Mouse (Mus musculus): ENCODE data around the gene Zdhhc24. TPM values are rescaled to one million over a fixed set of nuclear protein-coding genes. Genes with fewer than 3 reads are reported as not detected.
"Not testable (repeated sequence)": the region's sequence is repeated elsewhere in the genome, so short reads cannot be mapped to it uniquely, and the experiment has no call there.

The Zdhhc24 gene
- polyA plus RNA-seq, 1 experiment, result 41.3 TPM

DNA sequence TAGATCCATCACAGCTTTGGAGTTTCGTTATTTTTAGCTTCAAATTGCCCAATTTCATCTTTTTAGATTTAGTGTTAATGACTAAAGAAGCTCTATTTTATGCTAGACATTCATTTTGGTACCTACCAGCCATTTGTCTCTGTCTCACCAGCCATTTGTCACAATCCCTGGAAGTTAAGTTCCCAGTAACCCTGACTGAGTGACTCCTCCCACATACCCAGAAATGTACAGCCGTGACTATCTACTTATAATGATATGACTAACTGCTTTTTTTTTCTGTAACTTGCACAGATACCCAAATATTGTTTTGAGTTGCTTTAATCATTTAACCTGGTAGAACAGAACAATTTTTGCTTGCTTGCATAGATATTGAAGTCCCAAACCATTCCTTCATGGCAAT, 32.6 kb upstream of the Zdhhc24 start:
- no peak for TF ChIP-seq POLR2A (IDR thresholded peaks at IDR 0.05; ENCODE audit: extremely low read depth, insufficient read depth, low read length)
- no peaks in the 10 kb centered on the region for H3K4me1 ChIP-seq (ENCODE audit: control insufficient read depth, insufficient read depth, low read length)
- no peak overlapping the region for H3K27ac ChIP-seq (ENCODE audit: insufficient read depth, low read length)
- H3K4me3 ChIP-seq (ENCODE audit: insufficient read depth, low read length), result no peak overlapping the region

DNA sequence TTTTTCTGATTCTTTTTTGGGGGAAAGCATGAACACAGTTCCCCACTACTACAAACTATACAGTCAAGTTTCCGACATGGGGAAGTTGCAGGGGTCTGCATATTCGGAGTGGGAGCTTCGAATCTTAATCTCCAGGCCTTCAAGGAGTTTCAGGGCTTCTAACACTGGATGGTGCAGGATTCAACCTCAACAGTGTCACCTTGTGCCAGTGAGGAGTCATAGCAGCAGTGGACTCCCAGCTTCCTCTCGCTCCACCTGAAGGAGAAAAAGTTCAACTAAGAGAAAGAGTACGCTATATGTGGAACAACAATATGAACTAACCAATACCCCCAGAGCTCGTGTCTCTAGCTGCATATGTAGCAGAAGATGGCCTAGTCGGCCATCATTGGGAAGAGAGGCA, 31.0 kb upstream of the Zdhhc24 start:
- Histone ChIP-seq H3K4me3 (ENCODE audit: insufficient read depth, low read length) (no peak overlapping the region), H3K4me1 (ENCODE audit: control insufficient read depth, insufficient read depth, low read length) (no peaks in the 10 kb centered on the region), H3K27ac (ENCODE audit: insufficient read depth, low read length) (no peak overlapping the region)
- TF ChIP-seq POLR2A (IDR thresholded peaks at IDR 0.05; ENCODE audit: extremely low read depth, insufficient read depth, low read length) (no peak), CTCF (IDR thresholded peaks at IDR 0.05; ENCODE audit: extremely low read depth, insufficient read depth, low read length) (peak; percentile 72)

DNA sequence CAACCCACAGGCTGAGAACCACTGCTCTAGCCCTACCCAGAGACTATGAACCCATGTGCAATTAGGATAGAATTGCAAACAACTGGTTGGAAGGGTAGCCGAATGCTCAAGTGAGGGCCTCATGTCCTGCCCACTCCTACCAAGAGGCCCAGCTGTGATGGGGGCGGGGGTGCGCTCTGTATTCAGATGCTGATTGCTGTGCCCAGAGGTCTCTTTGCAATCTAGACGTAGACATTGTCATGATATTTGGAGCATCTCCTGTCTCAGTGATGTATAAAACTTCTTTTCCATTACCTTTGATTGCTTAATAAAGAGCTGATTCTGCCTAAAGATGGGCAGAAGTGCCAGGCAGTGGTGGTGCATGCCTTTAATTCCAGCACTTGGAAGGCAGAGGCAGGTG, 28.7 kb upstream of the Zdhhc24 start:
- H3K4me1 ChIP-seq (ENCODE audit: control insufficient read depth, insufficient read depth, low read length), result peaks cover 2% of the 10 kb centered on the region; the same call in 1 of the 2 replicates
- H3K27ac ChIP-seq (ENCODE audit: insufficient read depth, low read length), result no peak overlapping the region
- TF ChIP-seq POLR2A (IDR thresholded peaks at IDR 0.05; ENCODE audit: extremely low read depth, insufficient read depth, low read length) (no peak), CTCF (IDR thresholded peaks at IDR 0.05; ENCODE audit: extremely low read depth, insufficient read depth, low read length) (no peak)
- no peak overlapping the region for H3K4me3 ChIP-seq (ENCODE audit: insufficient read depth, low read length)

DNA sequence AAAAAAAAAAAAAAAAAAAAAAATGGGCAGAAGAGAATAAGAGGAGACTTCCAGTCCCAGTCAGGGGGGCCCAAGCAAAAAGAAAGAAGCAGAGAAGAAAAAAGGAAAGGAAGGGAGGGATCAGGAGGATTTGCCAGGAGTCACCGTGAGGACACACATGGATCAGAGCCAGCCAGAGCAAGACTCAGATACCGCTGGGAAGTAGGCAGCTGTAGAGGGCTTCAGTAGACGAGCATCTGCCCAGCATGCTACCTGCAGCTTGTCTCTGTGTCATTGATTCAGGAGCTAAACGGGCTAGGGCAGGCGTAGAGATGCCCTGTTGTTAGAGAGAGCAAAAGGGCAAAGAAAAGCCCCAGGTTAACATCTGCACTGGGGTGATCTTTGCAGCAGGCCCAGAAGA, 28.2 kb upstream of the Zdhhc24 start:
- no peak overlapping the region for H3K27ac ChIP-seq (ENCODE audit: insufficient read depth, low read length)
- TF ChIP-seq CTCF (IDR thresholded peaks at IDR 0.05; ENCODE audit: extremely low read depth, insufficient read depth, low read length), result no peak
- TF ChIP-seq POLR2A (IDR thresholded peaks at IDR 0.05; ENCODE audit: extremely low read depth, insufficient read depth, low read length), result no peak
- H3K4me1 ChIP-seq (ENCODE audit: control insufficient read depth, insufficient read depth, low read length), result peaks cover 2% of the 10 kb centered on the region; the same call in 1 of the 2 replicates
- H3K4me3 ChIP-seq (ENCODE audit: insufficient read depth, low read length), result no peak overlapping the region

DNA sequence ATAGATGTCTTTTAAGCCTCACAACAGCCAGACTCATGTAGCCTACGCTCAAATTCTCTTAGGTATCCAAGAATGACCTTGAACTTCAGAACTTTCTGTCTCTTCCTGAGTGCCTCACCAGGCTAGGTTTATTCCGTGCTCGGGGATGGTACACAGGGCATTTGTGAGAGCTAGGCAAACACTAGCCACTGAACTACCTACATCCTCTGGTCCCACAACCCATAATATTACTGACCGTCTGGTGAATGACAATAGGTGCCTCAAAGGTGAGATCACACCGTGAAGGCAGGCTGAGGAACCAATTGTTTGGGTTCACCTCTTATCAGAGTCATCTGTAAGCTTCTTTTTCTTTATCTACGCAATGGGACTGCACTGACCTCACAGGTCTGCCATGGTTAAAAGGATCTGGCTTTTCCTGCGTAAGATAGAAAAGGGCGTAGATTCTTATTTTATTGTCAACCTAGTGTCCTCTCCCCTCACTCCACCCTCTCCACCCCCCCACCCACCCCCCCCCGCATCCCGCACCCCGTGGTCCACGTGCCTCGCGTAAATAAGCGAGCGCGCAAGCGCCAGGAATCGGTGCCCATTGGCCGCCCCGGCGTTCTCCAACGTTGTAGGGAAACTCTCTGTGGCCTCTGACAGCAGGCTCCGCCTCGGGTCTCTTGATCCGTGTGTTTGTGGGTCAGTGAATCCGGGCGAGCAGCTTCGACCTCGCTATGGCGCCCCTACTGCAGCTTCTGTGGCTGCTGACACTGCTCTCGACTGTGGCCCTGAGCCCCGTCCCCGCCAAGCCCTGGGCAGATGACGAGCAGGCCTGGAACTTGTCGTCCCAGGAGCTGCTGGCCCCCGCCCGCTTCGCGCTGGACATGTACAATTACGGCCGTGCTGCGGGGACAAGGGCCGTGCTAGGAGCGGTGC, 23.7 kb upstream of the Zdhhc24 start, which contains the start of gene Ctsf:
Ctsf (plus strand) TSS at position 579 of the 918 bp plus-strand sequence.
- TF ChIP-seq CTCF (IDR thresholded peaks at IDR 0.05; ENCODE audit: extremely low read depth, insufficient read depth, low read length) (no peak), POLR2A (IDR thresholded peaks at IDR 0.05; ENCODE audit: extremely low read depth, insufficient read depth, low read length) (peak; percentile 79)
- H3K27ac ChIP-seq (ENCODE audit: insufficient read depth, low read length), result peak within 1 kb of the TSS; percentile 62; the same call in 1 of the 2 replicates
- H3K4me3 ChIP-seq (ENCODE audit: insufficient read depth, low read length), result peak within 1 kb of the TSS; percentile 78
- H3K4me1 ChIP-seq (ENCODE audit: control insufficient read depth, insufficient read depth, low read length), result peaks cover 6% of the 10 kb centered on the region; the same call in 1 of the 2 replicates

DNA sequence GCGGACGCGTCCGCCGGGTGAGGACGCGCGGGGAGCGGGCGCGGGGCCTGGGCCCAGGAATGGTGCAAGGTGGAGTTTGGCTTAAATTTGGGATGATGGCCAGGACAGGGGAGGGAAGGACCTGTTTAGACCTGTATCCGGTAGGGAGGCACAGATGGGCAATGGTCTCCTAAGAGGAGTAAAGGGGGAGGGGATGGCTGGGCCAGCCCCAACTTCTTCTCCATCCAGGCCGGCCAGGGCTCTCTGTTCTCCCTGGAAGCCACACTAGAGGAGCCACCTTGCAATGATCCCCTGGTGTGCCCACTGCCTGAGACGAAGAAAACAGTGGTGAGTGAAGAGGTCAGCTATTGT, 23.0 kb upstream of the Zdhhc24 start:
- Histone ChIP-seq H3K4me3 (ENCODE audit: insufficient read depth, low read length) (peak overlapping the region; percentile 78), H3K4me1 (ENCODE audit: control insufficient read depth, insufficient read depth, low read length) (peaks cover 6% of the 10 kb centered on the region; the same call in 1 of the 2 replicates), H3K27ac (ENCODE audit: insufficient read depth, low read length) (peak overlapping the region; percentile 62; the same call in 1 of the 2 replicates)
- TF ChIP-seq POLR2A (IDR thresholded peaks at IDR 0.05; ENCODE audit: extremely low read depth, insufficient read depth, low read length) (no peak), CTCF (IDR thresholded peaks at IDR 0.05; ENCODE audit: extremely low read depth, insufficient read depth, low read length) (no peak)

DNA sequence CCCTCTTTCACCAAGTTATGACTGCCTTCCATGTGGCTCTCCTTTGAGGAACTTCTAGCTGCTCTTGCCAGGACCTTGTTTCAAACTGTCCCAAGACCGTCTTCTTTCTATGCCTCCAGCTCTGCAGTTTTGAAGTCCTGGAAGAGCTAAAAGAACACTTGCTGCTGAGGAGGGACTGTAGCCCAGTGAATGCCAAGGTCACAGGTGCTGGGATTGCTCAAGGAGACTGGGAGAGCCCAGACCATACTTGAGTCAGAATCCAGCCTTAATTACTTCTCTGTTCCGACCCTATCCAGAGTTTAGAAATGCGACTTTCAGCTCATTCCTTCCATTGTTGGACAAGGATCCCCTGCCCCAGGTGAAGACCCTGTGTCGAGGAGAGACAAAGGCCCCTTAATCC, 22.5 kb upstream of the Zdhhc24 start:
- TF ChIP-seq POLR2A (IDR thresholded peaks at IDR 0.05; ENCODE audit: extremely low read depth, insufficient read depth, low read length), result no peak
- TF ChIP-seq CTCF (IDR thresholded peaks at IDR 0.05; ENCODE audit: extremely low read depth, insufficient read depth, low read length), result no peak
- no peak overlapping the region for H3K27ac ChIP-seq (ENCODE audit: insufficient read depth, low read length)
- peaks cover 6% of the 10 kb centered on the region; the same call in 1 of the 2 replicates for H3K4me1 ChIP-seq (ENCODE audit: control insufficient read depth, insufficient read depth, low read length)
- peak overlapping the region; percentile 78; the same call in 1 of the 2 replicates for H3K4me3 ChIP-seq (ENCODE audit: insufficient read depth, low read length)

DNA sequence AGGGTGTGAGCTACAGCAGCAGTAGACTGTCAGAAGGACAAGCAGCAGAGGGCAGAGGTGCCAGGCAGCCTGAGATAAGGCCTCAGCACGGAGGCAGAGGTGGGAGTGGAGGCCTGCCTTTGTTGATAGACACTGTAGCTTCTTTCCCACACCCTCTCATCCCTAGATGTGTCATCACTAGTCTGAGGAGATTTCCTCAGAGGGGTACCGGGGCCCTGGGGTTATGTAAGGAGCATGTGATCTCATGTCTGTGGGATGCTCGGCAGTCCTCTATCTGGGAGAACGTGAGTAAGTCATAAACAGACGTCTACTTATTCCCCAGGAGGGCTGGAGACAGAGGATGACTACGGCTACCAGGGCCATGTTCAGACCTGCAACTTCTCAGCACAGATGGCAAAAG, 19.4 kb upstream of the Zdhhc24 start:
- H3K27ac ChIP-seq (ENCODE audit: insufficient read depth, low read length), result no peak overlapping the region
- no peak overlapping the region for H3K4me3 ChIP-seq (ENCODE audit: insufficient read depth, low read length)
- TF ChIP-seq POLR2A (IDR thresholded peaks at IDR 0.05; ENCODE audit: extremely low read depth, insufficient read depth, low read length) (no peak), CTCF (IDR thresholded peaks at IDR 0.05; ENCODE audit: extremely low read depth, insufficient read depth, low read length) (no peak)
- H3K4me1 ChIP-seq (ENCODE audit: control insufficient read depth, insufficient read depth, low read length), result peaks cover 6% of the 10 kb centered on the region; the same call in 1 of the 2 replicates

DNA sequence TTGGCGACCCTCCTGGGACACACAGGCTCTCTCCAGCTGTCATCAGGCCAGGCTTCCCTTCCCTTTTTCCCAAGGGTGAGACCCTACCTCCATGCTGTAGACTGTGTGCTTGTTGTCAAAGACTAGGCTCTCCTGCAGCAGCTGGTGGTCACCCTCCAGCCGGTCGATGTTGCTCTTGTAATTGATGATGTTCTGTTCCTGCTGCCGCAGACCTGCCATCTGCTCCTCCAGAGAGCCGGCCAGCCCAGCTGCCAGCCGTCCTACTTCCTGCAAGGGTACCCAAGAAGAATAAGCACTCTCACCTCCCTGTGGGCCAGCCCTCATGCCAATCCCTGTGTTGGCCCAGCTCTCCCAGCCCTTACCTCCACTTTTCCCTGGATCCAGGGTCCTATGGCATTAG, 15.4 kb upstream of the Zdhhc24 start:
- Histone ChIP-seq H3K4me1 (ENCODE audit: control insufficient read depth, insufficient read depth, low read length) (no peaks in the 10 kb centered on the region), H3K27ac (ENCODE audit: insufficient read depth, low read length) (no peak overlapping the region), H3K4me3 (ENCODE audit: insufficient read depth, low read length) (no peak overlapping the region)
- TF ChIP-seq POLR2A (IDR thresholded peaks at IDR 0.05; ENCODE audit: extremely low read depth, insufficient read depth, low read length) (no peak), CTCF (IDR thresholded peaks at IDR 0.05; ENCODE audit: extremely low read depth, insufficient read depth, low read length) (no peak)

DNA sequence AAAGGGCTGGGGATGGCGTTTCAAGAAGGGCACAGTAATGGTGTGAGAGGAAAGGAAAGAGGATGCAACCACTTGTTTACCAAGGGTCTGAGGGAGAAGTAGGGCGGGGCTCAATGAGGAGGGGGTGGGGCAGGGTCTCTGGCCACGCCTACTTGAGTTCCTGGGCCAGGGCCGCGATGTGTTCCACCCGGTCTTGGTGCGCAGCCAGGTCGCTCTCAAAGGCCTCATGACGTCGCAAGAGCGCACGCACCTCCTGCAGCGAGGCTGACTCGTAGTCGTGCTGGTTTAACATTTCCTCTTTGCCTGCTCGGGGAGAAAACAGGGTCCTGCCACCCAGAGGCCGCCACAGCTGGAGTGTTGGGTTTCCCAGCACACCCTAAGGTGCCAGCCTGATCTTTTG, 13.3 kb upstream of the Zdhhc24 start:
- H3K4me3 ChIP-seq (ENCODE audit: insufficient read depth, low read length), result no peak overlapping the region
- no peak for TF ChIP-seq CTCF (IDR thresholded peaks at IDR 0.05; ENCODE audit: extremely low read depth, insufficient read depth, low read length)
- no peak for TF ChIP-seq POLR2A (IDR thresholded peaks at IDR 0.05; ENCODE audit: extremely low read depth, insufficient read depth, low read length)
- no peaks in the 10 kb centered on the region for H3K4me1 ChIP-seq (ENCODE audit: control insufficient read depth, insufficient read depth, low read length)
- H3K27ac ChIP-seq (ENCODE audit: insufficient read depth, low read length), result no peak overlapping the region

DNA sequence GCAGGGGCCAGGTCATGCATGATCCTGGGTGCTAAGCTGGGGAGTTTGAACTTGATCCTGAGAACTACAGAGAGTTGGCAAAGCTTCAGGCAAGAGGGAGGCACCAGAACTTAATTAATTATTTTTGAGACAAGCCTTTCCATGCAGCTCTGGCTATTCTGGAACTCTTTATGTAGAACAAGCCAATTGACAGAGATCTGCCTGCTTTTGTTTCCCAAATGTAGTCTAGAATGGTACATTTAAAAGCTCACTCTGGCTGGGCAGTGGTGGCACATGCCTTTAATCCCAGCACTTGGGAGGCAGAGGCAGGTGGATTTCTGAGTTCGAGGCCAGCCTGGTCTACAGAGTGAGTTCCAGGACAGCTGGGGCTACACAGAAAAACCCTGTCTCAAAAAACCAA, 3.9 kb upstream of the Zdhhc24 start:
- H3K4me3 ChIP-seq (ENCODE audit: insufficient read depth, low read length); H3K27ac ChIP-seq (ENCODE audit: insufficient read depth, low read length); H3K4me1 ChIP-seq (ENCODE audit: control insufficient read depth, insufficient read depth, low read length): not testable (repeated sequence)
